Mouse (Mus musculus): ENCODE data around the gene Pdxp. TPM values are rescaled to one million over a fixed set of nuclear protein-coding genes. Genes with fewer than 3 reads are reported as not detected.
A peak's percentile ranks its signal among the peaks of the same experiment; 100 is the strongest.

The Pdxp gene
- polyA plus RNA-seq, 1 experiment: 1.9 TPM

GRCm38 (mm10) chr15:78898507-78899001 lies 15.2 kb upstream of the Pdxp start:
- no peaks in the 10 kb centered on the region for H3K27me3 ChIP-seq (replicated peaks; ENCODE audit: control insufficient read depth, insufficient read depth, low read length)
- TF ChIP-seq POLR2A (IDR thresholded peaks at IDR 0.05; ENCODE audit: low read depth, low read length): no peak
- no peak for TF ChIP-seq CTCF (conservative IDR thresholded peaks at IDR 0.05; ENCODE audit: insufficient read depth, insufficient read length, low read depth, low read length)
- no peak for DNase-seq
- WGBS: 66% methylated on average over 6 of the region's 6 CpGs
- no peaks in the 10 kb centered on the region for H3K4me1 ChIP-seq (ENCODE audit: control insufficient read depth, insufficient read depth, low read length)
- peak overlapping the region; percentile 8; the same call in 1 of the 2 replicates for H3K27ac ChIP-seq (ENCODE audit: insufficient read depth, low read depth, low read length)
- H3K36me3 ChIP-seq (ENCODE audit: control insufficient read depth, insufficient read depth, low read length): no peaks in the 10 kb centered on the region
- H3K4me3 ChIP-seq (ENCODE audit: insufficient read depth, low read depth, low read length): no peak overlapping the region

GRCm38 (mm10) chr15:78899409-78899739 lies 14.3 kb upstream of the Pdxp start, which contains the start of gene Gm49510:
Gm49510 (plus strand) TSS chr15:78899667.
- H3K4me3 ChIP-seq (ENCODE audit: insufficient read depth, low read depth, low read length): peak within 1 kb of the TSS; percentile 83
- peak; percentile 33 for DNase-seq
- whole genome bisulfite sequencing: 4% methylated on average over 19 of the region's 20 CpGs

GRCm38 (mm10) chr15:78899740-78900584 lies 13.8 kb upstream of the Pdxp start, which contains the start of gene Sh3bp1:
Sh3bp1 (plus strand) TSS chr15:78899768.
- H3K36me3 ChIP-seq (ENCODE audit: control insufficient read depth, insufficient read depth, low read length): no peaks in the 10 kb centered on the region
- peak; percentile 72 for DNase-seq
- TF ChIP-seq CTCF (conservative IDR thresholded peaks at IDR 0.05; ENCODE audit: insufficient read depth, insufficient read length, low read depth, low read length): no peak
- no peak for TF ChIP-seq POLR2A (IDR thresholded peaks at IDR 0.05; ENCODE audit: low read depth, low read length)
- no peaks in the 10 kb centered on the region for H3K27me3 ChIP-seq (replicated peaks; ENCODE audit: control insufficient read depth, insufficient read depth, low read length)
- peak within 1 kb of the TSS; percentile 43 for H3K27ac ChIP-seq (ENCODE audit: insufficient read depth, low read depth, low read length)
- H3K4me3 ChIP-seq (ENCODE audit: insufficient read depth, low read depth, low read length): peak within 1 kb of the TSS; percentile 83
- WGBS: 6% methylated on average over 47 of the region's 47 CpGs
- no peaks in the 10 kb centered on the region for H3K4me1 ChIP-seq (ENCODE audit: control insufficient read depth, insufficient read depth, low read length)

More at GRCm38 (mm10) chr15:78899409-78899739, 14.3 kb upstream of the Pdxp start, which contains the start of gene Gm49510:
- Histone ChIP-seq H3K27me3 (replicated peaks; ENCODE audit: control insufficient read depth, insufficient read depth, low read length) (no peaks in the 10 kb centered on the region), H3K36me3 (ENCODE audit: control insufficient read depth, insufficient read depth, low read length) (no peaks in the 10 kb centered on the region), H3K27ac (ENCODE audit: insufficient read depth, low read depth, low read length) (peak within 1 kb of the TSS; percentile 43), H3K4me1 (ENCODE audit: control insufficient read depth, insufficient read depth, low read length) (no peaks in the 10 kb centered on the region)
- TF ChIP-seq CTCF (conservative IDR thresholded peaks at IDR 0.05; ENCODE audit: insufficient read depth, insufficient read length, low read depth, low read length) (no peak), POLR2A (IDR thresholded peaks at IDR 0.05; ENCODE audit: low read depth, low read length) (no peak)

GRCm38 (mm10) chr15:78900585-78901421 lies 12.9 kb upstream of the Pdxp start:
- WGBS: 49% methylated on average over 18 of the region's 18 CpGs

GRCm38 (mm10) chr15:78901422-78901789 lies 12.3 kb upstream of the Pdxp start:
- TF ChIP-seq CTCF (conservative IDR thresholded peaks at IDR 0.05; ENCODE audit: insufficient read depth, insufficient read length, low read depth, low read length) (no peak), POLR2A (IDR thresholded peaks at IDR 0.05; ENCODE audit: low read depth, low read length) (no peak)
- H3K36me3 ChIP-seq (ENCODE audit: control insufficient read depth, insufficient read depth, low read length): no peaks in the 10 kb centered on the region
- H3K27ac ChIP-seq (ENCODE audit: insufficient read depth, low read depth, low read length): no peak overlapping the region
- no peaks in the 10 kb centered on the region for H3K27me3 ChIP-seq (replicated peaks; ENCODE audit: control insufficient read depth, insufficient read depth, low read length)
- 76% methylated on average over 8 of the region's 8 CpGs for WGBS
- DNase-seq: no peak
- no peaks in the 10 kb centered on the region for H3K4me1 ChIP-seq (ENCODE audit: control insufficient read depth, insufficient read depth, low read length)
- no peak overlapping the region for H3K4me3 ChIP-seq (ENCODE audit: insufficient read depth, low read depth, low read length)

More at GRCm38 (mm10) chr15:78900585-78901421, 12.9 kb upstream of the Pdxp start:
- Histone ChIP-seq H3K36me3 (ENCODE audit: control insufficient read depth, insufficient read depth, low read length) (no peaks in the 10 kb centered on the region), H3K4me3 (ENCODE audit: insufficient read depth, low read depth, low read length) (peak overlapping the region; percentile 83), H3K27ac (ENCODE audit: insufficient read depth, low read depth, low read length) (peak overlapping the region; percentile 1; the same call in 1 of the 2 replicates), H3K27me3 (replicated peaks; ENCODE audit: control insufficient read depth, insufficient read depth, low read length) (no peaks in the 10 kb centered on the region), H3K4me1 (ENCODE audit: control insufficient read depth, insufficient read depth, low read length) (no peaks in the 10 kb centered on the region)
- peak; percentile 28 for DNase-seq
- TF ChIP-seq CTCF (conservative IDR thresholded peaks at IDR 0.05; ENCODE audit: insufficient read depth, insufficient read length, low read depth, low read length): no peak
- no peak for TF ChIP-seq POLR2A (IDR thresholded peaks at IDR 0.05; ENCODE audit: low read depth, low read length)

- DNase-seq: peak; percentile 86
- Histone ChIP-seq H3K4me1 (ENCODE audit: control insufficient read depth, insufficient read depth, low read length) (no peaks in the 10 kb centered on the region), H3K36me3 (ENCODE audit: control insufficient read depth, insufficient read depth, low read length) (no peaks in the 10 kb centered on the region), H3K27ac (ENCODE audit: insufficient read depth, low read depth, low read length) (no peak overlapping the region), H3K27me3 (replicated peaks; ENCODE audit: control insufficient read depth, insufficient read depth, low read length) (no peaks in the 10 kb centered on the region), H3K4me3 (ENCODE audit: insufficient read depth, low read depth, low read length) (no peak overlapping the region)
- 2% methylated on average over 2 of the region's 2 CpGs for WGBS
- peak; percentile 81 for TF ChIP-seq CTCF (conservative IDR thresholded peaks at IDR 0.05; ENCODE audit: insufficient read depth, insufficient read length, low read depth, low read length)
- no peak for TF ChIP-seq POLR2A (IDR thresholded peaks at IDR 0.05; ENCODE audit: low read depth, low read length)
These were observed 10.5 kb upstream of the Pdxp start for GRCm38 (mm10) chr15:78903243-78903642.
